18 mouse cellular contexts compared by ENCODE assay signal in genomic region chr3:58245361-58245760, GRCm38 (mm10).
DNase-seq lines count a peak whose midpoint lies in the region; ATAC-seq and TF ChIP-seq lines count a peak whose summit lies in the region.
"Had no signal": no experiment of that assay in that cellular context is flagged by ENCODE, and none has a peak within 500 bp of the region (broad histone marks: within the 10 kb centered on the region; RNA-seq: fewer than 3 reads in every experiment).

No protein-coding gene starts in this region.

- peak; percentile 21 for DNase-seq in kidney, postnatal 0 days (ENCODE audit: low spot score)
- DNase-seq in kidney, postnatal 14 days: no peak
- peak; percentile 30 for DNase-seq in R1 (ENCODE audit: low read depth, low spot score)
- peak; percentile 29 for DNase-seq in embryo, embryonic 11 days
- peak; percentile 29 for DNase-seq in neural tube, embryonic 11.5 days (ENCODE audit: low spot score)
- no peak for DNase-seq in layer of hippocampus, adult 18-20 months (ENCODE audit: low spot score in 2 of 2)
- no peak for DNase-seq in MN1 (ENCODE audit: low spot score)
- no peak for DNase-seq in left cerebral cortex, adult 9 months (ENCODE audit: low spot score in 2 of 2)
- DNase-seq: adrenal gland, postnatal 25 days; gastrocnemius, adult 2 months; heart, postnatal 4 days; kidney, adult 11 months had no signal

- H3K4me2 ChIP-seq in kidney, postnatal 0 days (ENCODE audit: low read length): no peak overlapping the region
- H3K4me2 ChIP-seq in neural tube, embryonic 11.5 days (ENCODE audit: low read depth): no peak overlapping the region
- H3K4me2 ChIP-seq: limb, embryonic 12.5 days; neural tube, embryonic 12.5 days had no signal

- no peaks in the 10 kb centered on the region for H3K27me3 ChIP-seq in kidney, postnatal 0 days (ENCODE audit: insufficient read depth, low read length)
- H3K27me3 ChIP-seq in neural tube, embryonic 11.5 days (ENCODE audit: control insufficient read depth, insufficient read depth, low read length): no peaks in the 10 kb centered on the region
- H3K27me3 ChIP-seq: limb, embryonic 12.5 days; neural tube, embryonic 12.5 days had no signal

- H3K9ac ChIP-seq in kidney, postnatal 0 days (ENCODE audit: low read depth, low read length): no peak overlapping the region
- no peak overlapping the region for H3K9ac ChIP-seq in neural tube, embryonic 11.5 days (ENCODE audit: low read length)
- H3K9ac ChIP-seq: limb, embryonic 12.5 days; liver, embryonic 14.5 days; neural tube, embryonic 12.5 days had no signal

- H3K9me3 ChIP-seq in kidney, postnatal 0 days (replicated peaks; ENCODE audit: low read length): no peaks in the 10 kb centered on the region
- no peaks in the 10 kb centered on the region for H3K9me3 ChIP-seq in neural tube, embryonic 11.5 days (ENCODE audit: control insufficient read depth, low read length)
- H3K9me3 ChIP-seq: limb, embryonic 12.5 days; neural tube, embryonic 12.5 days had no signal

- H3K4me3 ChIP-seq in kidney, postnatal 0 days (replicated peaks; ENCODE audit: low read depth, low read length): no peak overlapping the region
- no peak overlapping the region for H3K4me3 ChIP-seq in neural tube, embryonic 11.5 days (ENCODE audit: low read depth, low read length)
- H3K4me3 ChIP-seq: gastrocnemius, adult 2 months; layer of hippocampus, adult 2 months; limb, embryonic 12.5 days; neural tube, embryonic 12.5 days had no signal

- H3K36me3 ChIP-seq in kidney, postnatal 0 days (ENCODE audit: insufficient read depth, low read length): no peaks in the 10 kb centered on the region
- no peaks in the 10 kb centered on the region for H3K36me3 ChIP-seq in neural tube, embryonic 11.5 days (ENCODE audit: control insufficient read depth, insufficient read depth, low read length)
- H3K36me3 ChIP-seq: limb, embryonic 12.5 days; neural tube, embryonic 12.5 days had no signal

- TF ChIP-seq CTCF in kidney, postnatal 0 days (IDR thresholded peaks at IDR 0.05; ENCODE audit: low read depth): no peak

- no peaks in the 10 kb centered on the region for H3K4me1 ChIP-seq in kidney, postnatal 0 days (replicated peaks; ENCODE audit: insufficient read depth, low read length)
- no peaks in the 10 kb centered on the region for H3K4me1 ChIP-seq in neural tube, embryonic 11.5 days (ENCODE audit: control insufficient read depth, insufficient read depth, low read length)
- H3K4me1 ChIP-seq: limb, embryonic 12.5 days; neural tube, embryonic 12.5 days had no signal

- no peak for ATAC-seq in kidney, postnatal 0 days (replicated peaks; ENCODE audit: low FRiP score, low read depth)
- peak; percentile 76; the same call in 1 of the 2 replicates for ATAC-seq in neural tube, embryonic 11.5 days (ENCODE audit: insufficient read depth, low FRiP score, low TSS enrichment)
- ATAC-seq: activated CD4-positive, CD25-positive, alpha-beta regulatory T cell, adult 4 months; forebrain, embryonic 14.5 days had no signal

- 25% methylated on average over 5 of the region's 5 CpGs for whole genome bisulfite sequencing in kidney, postnatal 0 days
- WGBS in neural tube, embryonic 11.5 days: 3% methylated on average over 5 of the region's 5 CpGs

- H3K27ac ChIP-seq in kidney, postnatal 0 days: no peak overlapping the region
- H3K27ac ChIP-seq in neural tube, embryonic 11.5 days (ENCODE audit: low read depth, low read length): no peak overlapping the region
- H3K27ac ChIP-seq: gastrocnemius, adult 2 months; layer of hippocampus, adult 2 months; limb, embryonic 12.5 days; liver, embryonic 14.5 days; neural tube, embryonic 12.5 days had no signal

Comparison
In these comparisons a context has a peak if more than half of its experiments do, and no peak if none do; other contexts are left out.
1. DNase-seq: peak in kidney, postnatal 0 days (single experiment), R1 (single experiment), embryo, embryonic 11 days (single experiment) and neural tube, embryonic 11.5 days (single experiment); none in kidney, postnatal 14 days (single experiment), layer of hippocampus, adult 18-20 months (0 of 2), MN1 (single experiment) and left cerebral cortex, adult 9 months (0 of 2).